Mouse (Mus musculus): ENCODE results near the gene Tctn1.

DNA sequence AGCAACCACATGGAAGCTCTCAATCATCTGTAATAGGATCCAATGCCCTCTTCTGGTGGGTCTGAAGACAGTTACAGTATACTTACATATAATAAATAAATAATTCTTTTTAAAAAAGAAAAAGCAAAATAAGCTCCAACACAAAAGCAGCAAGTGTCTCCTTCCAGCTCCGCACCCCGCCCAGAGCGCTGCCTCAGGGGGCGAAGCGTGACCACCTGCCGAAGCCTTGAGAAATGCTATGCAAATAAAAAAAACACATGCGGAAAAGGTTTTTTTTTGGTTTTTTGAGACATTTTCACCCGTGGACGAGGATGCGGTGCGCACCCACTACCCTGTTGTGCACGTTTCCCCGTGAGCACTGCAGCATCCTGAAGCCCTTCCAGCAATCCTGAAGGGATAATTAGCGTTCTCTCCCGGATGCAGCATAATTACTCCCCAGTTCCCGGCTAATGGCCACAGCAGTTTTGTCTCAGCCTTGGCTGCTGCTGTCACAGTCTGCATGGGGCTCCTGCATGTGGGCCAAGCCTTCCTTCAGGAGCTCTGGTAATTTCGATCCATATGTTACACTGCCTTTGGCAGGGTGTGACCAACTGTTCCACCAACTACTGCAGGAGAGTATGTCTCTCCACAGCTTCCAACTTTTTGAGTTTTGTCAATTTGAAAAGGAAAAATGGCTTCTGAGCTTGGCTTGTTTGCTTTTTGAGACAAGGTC lies 12.2 kb downstream of the Tctn1 start:
- TF ChIP-seq EP300 (IDR thresholded peaks at IDR 0.05; ENCODE audit: low read depth) (no peak), CTCF (IDR thresholded peaks at IDR 0.05; ENCODE audit: low read depth) (no peak)
